Comparison of ENCODE assay signal across 20 mouse cellular contexts in the genomic region with DNA sequence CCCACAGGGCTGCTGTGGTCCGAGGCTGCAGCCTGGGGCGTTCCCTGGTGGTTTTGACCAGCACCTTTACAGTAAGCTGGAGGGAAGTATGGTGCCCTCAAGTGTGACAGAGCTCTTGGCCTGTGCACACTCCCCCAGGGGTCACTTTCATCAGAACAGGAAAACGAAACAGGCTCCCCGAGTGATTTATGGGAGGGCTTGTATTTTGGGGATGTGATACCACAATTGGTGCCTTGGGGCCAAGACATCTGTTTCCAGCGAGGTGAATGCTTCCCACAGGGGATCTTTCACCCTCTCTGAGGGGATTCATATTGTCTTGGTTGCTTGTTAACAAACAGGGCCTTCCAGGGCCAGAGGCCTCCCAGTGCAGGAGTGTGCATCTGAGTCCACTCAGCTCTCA.
DNase-seq lines count a peak whose midpoint lies in the region; ATAC-seq lines count a peak whose summit lies in the region.
"Had no signal": no experiment of that assay in that cellular context is flagged by ENCODE, and none has a peak within 500 bp of the region (broad histone marks: within the 10 kb centered on the region; RNA-seq: fewer than 3 reads in every experiment).

No protein-coding gene starts in this region.

- H3K4me2 ChIP-seq in embryonic facial prominence, embryonic 13.5 days, result no peak overlapping the region
- no peak overlapping the region for H3K4me2 ChIP-seq in midbrain, embryonic 11.5 days
- H3K4me2 ChIP-seq: limb, embryonic 15.5 days; lung, embryonic 15.5 days; midbrain, embryonic 12.5 days had no signal

- H3K4me3 ChIP-seq in embryonic facial prominence, embryonic 13.5 days, result no peak overlapping the region
- no peak overlapping the region for H3K4me3 ChIP-seq in embryonic facial prominence, embryonic 10.5 days
- no peak overlapping the region for H3K4me3 ChIP-seq in midbrain, embryonic 10.5 days
- no peak overlapping the region for H3K4me3 ChIP-seq in midbrain, embryonic 11.5 days (ENCODE audit: low read depth, low read length)
- H3K4me3 ChIP-seq: layer of hippocampus, adult 2 months; left cerebral cortex, adult 2 months; limb, embryonic 15.5 days; lung, embryonic 15.5 days; midbrain, embryonic 12.5 days had no signal

- 0 out of 2 replicates have a peak, but pooled peaks have one; percentile 48 for ATAC-seq in embryonic facial prominence, embryonic 13.5 days (ENCODE audit: insufficient number of reproducible peaks, insufficient read depth, low FRiP score, low TSS enrichment, low read depth)
- no peak for ATAC-seq in midbrain, embryonic 11.5 days (ENCODE audit: low FRiP score)
- peak; percentile 24; the same call in 1 of the 2 replicates for ATAC-seq in neutrophil, adult 5-6 weeks (ENCODE audit: extremely low read depth, insufficient number of reproducible peaks, low FRiP score, poor library complexity, severe bottlenecking)
- ATAC-seq: hindbrain, embryonic 16.5 days; Patski had no signal

- no peaks in the 10 kb centered on the region for H3K36me3 ChIP-seq in embryonic facial prominence, embryonic 13.5 days
- no peaks in the 10 kb centered on the region for H3K36me3 ChIP-seq in embryonic facial prominence, embryonic 10.5 days (replicated peaks)
- H3K36me3 ChIP-seq in midbrain, embryonic 10.5 days, result no peaks in the 10 kb centered on the region
- H3K36me3 ChIP-seq in midbrain, embryonic 11.5 days (ENCODE audit: control insufficient read depth, insufficient read depth, low read length), result no peaks in the 10 kb centered on the region
- H3K36me3 ChIP-seq: limb, embryonic 15.5 days; lung, embryonic 15.5 days; midbrain, embryonic 12.5 days had no signal

- WGBS in embryonic facial prominence, embryonic 13.5 days, result 56% methylated on average over 5 of the region's 5 CpGs
- 69% methylated on average over 5 of the region's 5 CpGs for WGBS in embryonic facial prominence, embryonic 10.5 days
- whole genome bisulfite sequencing in midbrain, embryonic 10.5 days, result 82% methylated on average over 5 of the region's 5 CpGs
- WGBS in midbrain, embryonic 11.5 days, result 83% methylated on average over 5 of the region's 5 CpGs

- H3K9ac ChIP-seq in embryonic facial prominence, embryonic 13.5 days, result no peak overlapping the region
- no peak overlapping the region for H3K9ac ChIP-seq in midbrain, embryonic 11.5 days (ENCODE audit: low read length)
- H3K9ac ChIP-seq: limb, embryonic 15.5 days; lung, embryonic 15.5 days; midbrain, embryonic 12.5 days had no signal

- no peaks in the 10 kb centered on the region for H3K27me3 ChIP-seq in embryonic facial prominence, embryonic 13.5 days
- peaks cover 8% of the 10 kb centered on the region for H3K27me3 ChIP-seq in embryonic facial prominence, embryonic 10.5 days (replicated peaks; ENCODE audit: low read depth, poor library complexity, severe bottlenecking)
- peaks cover 22% of the 10 kb centered on the region for H3K27me3 ChIP-seq in midbrain, embryonic 10.5 days (ENCODE audit: low read depth, poor library complexity, severe bottlenecking)
- no peaks in the 10 kb centered on the region; the same call in 1 of the 2 replicates for H3K27me3 ChIP-seq in midbrain, embryonic 11.5 days (ENCODE audit: control insufficient read depth, insufficient read depth, low read length)
- H3K27me3 ChIP-seq: limb, embryonic 15.5 days; lung, embryonic 15.5 days had no signal

- DNase-seq in embryonic facial prominence, embryonic 10.5 days (ENCODE audit: low spot score), result no peak
- DNase-seq in midbrain, embryonic 10.5 days (ENCODE audit: low spot score), result no peak
- DNase-seq in midbrain, embryonic 11.5 days (ENCODE audit: low spot score, missing footprints), result no peak
- DNase-seq in retina, postnatal 1 day, result no peak
- DNase-seq in cerebellum, adult 11-12 months, result no peak
- no peak for DNase-seq in lung, postnatal 25 days (ENCODE audit: low spot score)
- DNase-seq: cerebellum, adult 18-20 months; heart, postnatal 14 days; kidney, adult 11 months; right cerebral cortex, postnatal 14 days; thymus, adult 2 months had no signal

- H3K4me1 ChIP-seq in embryonic facial prominence, embryonic 13.5 days, result peaks cover 15% of the 10 kb centered on the region
- H3K4me1 ChIP-seq in embryonic facial prominence, embryonic 10.5 days, result peaks cover 46% of the 10 kb centered on the region
- H3K4me1 ChIP-seq in midbrain, embryonic 10.5 days, result peaks cover 28% of the 10 kb centered on the region
- H3K4me1 ChIP-seq in midbrain, embryonic 11.5 days (ENCODE audit: control insufficient read depth, insufficient read depth, low read length), result peaks cover 15% of the 10 kb centered on the region

- no peak overlapping the region for H3K27ac ChIP-seq in embryonic facial prominence, embryonic 13.5 days
- no peak overlapping the region for H3K27ac ChIP-seq in embryonic facial prominence, embryonic 10.5 days (replicated peaks)
- H3K27ac ChIP-seq in midbrain, embryonic 10.5 days (replicated peaks), result 0 out of 2 replicates have a peak overlapping the region, but pooled peaks have one; percentile 13
- H3K27ac ChIP-seq in midbrain, embryonic 11.5 days (ENCODE audit: low read depth, low read length), result no peak overlapping the region
- H3K27ac ChIP-seq: layer of hippocampus, adult 2 months; left cerebral cortex, adult 2 months; limb, embryonic 15.5 days; lung, embryonic 15.5 days; midbrain, embryonic 12.5 days had no signal

- H3K9me3 ChIP-seq in embryonic facial prominence, embryonic 13.5 days, result no peaks in the 10 kb centered on the region
- H3K9me3 ChIP-seq in embryonic facial prominence, embryonic 10.5 days, result no peaks in the 10 kb centered on the region
- no peaks in the 10 kb centered on the region for H3K9me3 ChIP-seq in midbrain, embryonic 10.5 days (replicated peaks)
- no peaks in the 10 kb centered on the region for H3K9me3 ChIP-seq in midbrain, embryonic 11.5 days (ENCODE audit: control insufficient read depth, low read length)
- H3K9me3 ChIP-seq: limb, embryonic 15.5 days; lung, embryonic 15.5 days; midbrain, embryonic 12.5 days had no signal
